ENCODE assay signal across 18 mouse cellular contexts in the genomic region with DNA sequence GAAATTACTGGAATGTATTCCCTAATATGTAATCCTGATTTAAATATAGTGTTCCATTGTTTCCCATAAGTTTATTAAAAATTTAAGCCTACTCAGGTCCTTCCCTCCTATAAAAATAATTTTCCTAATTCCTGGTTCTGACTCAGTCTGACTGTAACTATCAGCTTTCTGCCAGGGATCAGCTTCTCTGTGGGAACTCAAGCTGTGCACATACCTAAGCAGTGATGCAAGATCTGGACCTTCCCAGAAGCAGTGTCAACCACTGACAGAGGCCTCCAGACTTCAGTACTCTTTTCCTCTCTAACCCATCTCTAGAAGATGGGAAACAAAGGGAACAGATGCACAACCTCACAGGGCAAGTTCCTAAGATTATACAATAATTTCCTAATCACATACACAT.
DNase-seq lines count a peak whose midpoint lies in the region; ATAC-seq and TF ChIP-seq lines count a peak whose summit lies in the region.
"Had no signal": no experiment of that assay in that cellular context is flagged by ENCODE, and none has a peak within 500 bp of the region (broad histone marks: within the 10 kb centered on the region; RNA-seq: fewer than 3 reads in every experiment).

No protein-coding gene starts in this region.

- no peak for TF ChIP-seq CTCF in lung, adult 2 months (IDR thresholded peaks at IDR 0.05; ENCODE audit: insufficient read depth, low read length)

- no peaks in the 10 kb centered on the region for H3K27me3 ChIP-seq in limb, embryonic 10.5 days (ENCODE audit: low read depth, poor library complexity, severe bottlenecking)
- H3K27me3 ChIP-seq: forebrain, embryonic 13.5 days; intestine, embryonic 15.5 days; liver, embryonic 15.5 days; neural tube, embryonic 12.5 days had no signal

- no peaks in the 10 kb centered on the region for H3K4me1 ChIP-seq in lung, adult 2 months (ENCODE audit: control insufficient read depth, insufficient read depth, low read length)
- no peaks in the 10 kb centered on the region for H3K4me1 ChIP-seq in limb, embryonic 10.5 days
- H3K4me1 ChIP-seq: forebrain, embryonic 13.5 days; intestine, embryonic 15.5 days; liver, embryonic 15.5 days; neural tube, embryonic 12.5 days had no signal

- no peak for DNase-seq in cerebellum, adult 11-12 months
- DNase-seq in lung, postnatal 14 days: peak; percentile 2
- no peak for DNase-seq in lung, adult 2 months
- peak; percentile 15 for DNase-seq in cerebellum, adult 8-10 months
- DNase-seq in lung, postnatal 36 days: peak; percentile 19
- no peak for DNase-seq in limb, embryonic 10.5 days (ENCODE audit: low spot score)
- no peak for DNase-seq in MN1 (ENCODE audit: low spot score)
- DNase-seq: adrenal gland, postnatal 10 days; B cell, adult 2 months; gastrocnemius, postnatal 14 days; kidney, postnatal 25 days; thymus, adult 2 months had no signal

- ATAC-seq in cerebellum, adult (ENCODE audit: insufficient number of reproducible peaks, low FRiP score, low TSS enrichment): peak; percentile 70; the same call in 1 of the 2 replicates
- ATAC-seq: forebrain, embryonic 13.5 days; intestine, embryonic 15.5 days had no signal

- no peaks in the 10 kb centered on the region for H3K9me3 ChIP-seq in limb, embryonic 10.5 days (replicated peaks)
- H3K9me3 ChIP-seq: forebrain, embryonic 13.5 days; G1E; intestine, embryonic 15.5 days; liver, embryonic 15.5 days; neural tube, embryonic 12.5 days had no signal

- H3K27ac ChIP-seq in limb, embryonic 10.5 days: no peak overlapping the region
- H3K27ac ChIP-seq: forebrain, embryonic 13.5 days; intestine, embryonic 15.5 days; liver, embryonic 15.5 days; neural tube, embryonic 12.5 days had no signal

- TF ChIP-seq POLR2A in lung, adult 2 months (IDR thresholded peaks at IDR 0.05; ENCODE audit: borderline replicate concordance, extremely low read depth, low read depth, low read length): no peak

- H3K36me3 ChIP-seq in limb, embryonic 10.5 days: no peaks in the 10 kb centered on the region
- H3K36me3 ChIP-seq: G1E; intestine, embryonic 15.5 days; liver, embryonic 15.5 days; neural tube, embryonic 12.5 days had no signal

- no peak overlapping the region for H3K4me3 ChIP-seq in lung, adult 2 months (replicated peaks; ENCODE audit: extremely low read depth, low read depth, low read length)
- no peak overlapping the region for H3K4me3 ChIP-seq in limb, embryonic 10.5 days
- H3K4me3 ChIP-seq: forebrain, embryonic 13.5 days; intestine, embryonic 15.5 days; liver, embryonic 15.5 days; neural tube, embryonic 12.5 days had no signal

Comparison
In these comparisons a context has a peak if more than half of its experiments do, and no peak if none do; other contexts are left out.
1. DNase-seq: peak in lung, postnatal 14 days (single experiment), cerebellum, adult 8-10 months (single experiment) and lung, postnatal 36 days (single experiment); none in cerebellum, adult 11-12 months (single experiment), lung, adult 2 months (single experiment), limb, embryonic 10.5 days (single experiment) and MN1 (single experiment).